Mouse (Mus musculus) gastrocnemius, adult 2 months (tissue): ENCODE data around the gene Bcat1. TPM values are rescaled to one million over a fixed set of nuclear protein-coding genes. Genes with fewer than 3 reads are reported as not detected.
A peak's percentile ranks its signal among the peaks of the same experiment; 100 is the strongest.
"Not testable (repeated sequence)": the region's sequence is repeated elsewhere in the genome, so short reads cannot be mapped to it uniquely, and the experiment has no call there.

Experiments
- DNase-seq: peaks from one replicate; pipeline ENCODE4 v3.0.0; 2022
- H3K27ac ChIP-seq: fragments of 200-600 bp; 2 replicates; pipeline ENCODE4 v1.8.1; 2022; ENCODE audit warnings: mild to moderate bottlenecking
- H3K4me3 ChIP-seq: fragments of 200-600 bp; 2 replicates; pipeline ENCODE4 v1.8.1; 2022; ENCODE audit warnings: mild to moderate bottlenecking, moderate library complexity
- CTCF ChIP-seq: fragments of 200-600 bp; IDR thresholded peaks from 2 replicates; pipeline ENCODE4 v1.8.1; 2022; ENCODE audit warnings: antibody characterized with exemption, mild to moderate bottlenecking, moderate library complexity
- intact Hi-C: fragments of 180-260 bp; cut with DNase I; formaldehyde crosslinking; loops from one replicate; pipeline ENCODE4 v1.15.1; 2025
- total RNA-seq, 2 experiments: library from RNA; stranded (reverse); gene quantifications; 2 replicates each; pipeline ENCODE4 v1.2.3; 2021

Gene Bcat1
- total RNA-seq, 2 experiments from 2014 or later = 0.64 to 0.66 TPM

- TF ChIP-seq CTCF = no peak
- intact Hi-C loops = no loop called here
- Histone ChIP-seq H3K4me3 (no peak overlapping the region), H3K27ac (no peak overlapping the region)
- no peak for DNase-seq
Observed at GRCm38 (mm10) chr6:145114561-145114960, 38.6 kb upstream of the Bcat1 start.

GRCm38 (mm10) chr6:145112865-145113264 lies 36.9 kb upstream of the Bcat1 start:
- intact Hi-C loops = no loop called here
- TF ChIP-seq CTCF = no peak
- DNase-seq = no peak
- Histone ChIP-seq H3K27ac (no peak overlapping the region), H3K4me3 (no peak overlapping the region)

GRCm38 (mm10) chr6:145110786-145111185 lies 34.8 kb upstream of the Bcat1 start:
- no peak overlapping the region for H3K27ac ChIP-seq
- no peak for TF ChIP-seq CTCF
- no peak overlapping the region for H3K4me3 ChIP-seq
- DNase-seq = no peak
- intact Hi-C loops = no loop called here

GRCm38 (mm10) chr6:145106163-145106842 lies 30.3 kb upstream of the Bcat1 start:
- intact Hi-C loops = no loop called here
- Histone ChIP-seq H3K27ac (no peak overlapping the region), H3K4me3 (no peak overlapping the region)
- DNase-seq = no peak
- no peak for TF ChIP-seq CTCF

GRCm38 (mm10) chr6:145105439-145105838 lies 29.5 kb upstream of the Bcat1 start:
- no peak for TF ChIP-seq CTCF
- H3K27ac ChIP-seq = no peak overlapping the region
- no peak for DNase-seq
- intact Hi-C loops = no loop called here
- H3K4me3 ChIP-seq = no peak overlapping the region

- Histone ChIP-seq H3K27ac (no peak overlapping the region; the same call in 1 of the 2 replicates), H3K4me3 (no peak overlapping the region)
- peak; percentile 27 for DNase-seq
- no peak for TF ChIP-seq CTCF
- intact Hi-C loops = no loop called here
Observed at GRCm38 (mm10) chr6:145104241-145104939, 28.4 kb upstream of the Bcat1 start.

GRCm38 (mm10) chr6:145100923-145101322 lies 24.9 kb upstream of the Bcat1 start:
- no peak for TF ChIP-seq CTCF
- intact Hi-C loops = no loop called here
- DNase-seq = no peak
- H3K4me3 ChIP-seq = no peak overlapping the region
- no peak overlapping the region for H3K27ac ChIP-seq

GRCm38 (mm10) chr6:145094431-145094830 lies 18.4 kb upstream of the Bcat1 start:
- no peak for TF ChIP-seq CTCF

GRCm38 (mm10) chr6:145093038-145093622 lies 17.1 kb upstream of the Bcat1 start:
- intact Hi-C loops, H3K27ac ChIP-seq, H3K4me3 ChIP-seq, DNase-seq: not testable (repeated sequence)

More at GRCm38 (mm10) chr6:145094431-145094830, 18.4 kb upstream of the Bcat1 start:
- intact Hi-C loops = no loop called here
- H3K4me3 ChIP-seq = no peak overlapping the region
- no peak overlapping the region for H3K27ac ChIP-seq
- no peak for DNase-seq

GRCm38 (mm10) chr6:145091998-145092397 lies 16.0 kb upstream of the Bcat1 start:
- TF ChIP-seq CTCF = no peak
- Histone ChIP-seq H3K27ac (no peak overlapping the region), H3K4me3 (no peak overlapping the region)
- intact Hi-C loops = no loop called here
- DNase-seq = no peak

GRCm38 (mm10) chr6:145090928-145091327 lies 14.9 kb upstream of the Bcat1 start:
- H3K27ac ChIP-seq = no peak overlapping the region

GRCm38 (mm10) chr6:145090201-145090863 lies 14.3 kb upstream of the Bcat1 start:
- H3K27ac ChIP-seq = no peak overlapping the region
- TF ChIP-seq CTCF = no peak
- intact Hi-C loops = no loop called here

More at GRCm38 (mm10) chr6:145090928-145091327, 14.9 kb upstream of the Bcat1 start:
- no peak overlapping the region for H3K4me3 ChIP-seq
- no peak for DNase-seq
- TF ChIP-seq CTCF = no peak
- intact Hi-C loops = no loop called here

GRCm38 (mm10) chr6:145089373-145089772 lies 13.4 kb upstream of the Bcat1 start:
- no peak for DNase-seq
- no peak overlapping the region for H3K4me3 ChIP-seq
- TF ChIP-seq CTCF = no peak
- intact Hi-C loops = loop anchor here (5.0 kb wide), 2 partner anchors 38 to 253 kb away; no protein-coding TSS in a partner anchor
- H3K27ac ChIP-seq = no peak overlapping the region

More at GRCm38 (mm10) chr6:145090201-145090863, 14.3 kb upstream of the Bcat1 start:
- no peak overlapping the region for H3K4me3 ChIP-seq
- DNase-seq = no peak
